8 mouse cellular contexts compared by ENCODE assay signal in genomic region chr1:132316625-132316994, GRCm38 (mm10). TPM values are rescaled to one million over a fixed set of nuclear protein-coding genes. Genes with fewer than 3 reads are reported as not detected.
A peak's percentile ranks its signal among the peaks of the same experiment; 100 is the strongest.
DNase-seq lines count a peak whose midpoint lies in the region; ATAC-seq and TF ChIP-seq lines count a peak whose summit lies in the region.
"Had no signal": no experiment of that assay in that cellular context is flagged by ENCODE, and none has a peak within 500 bp of the region (broad histone marks: within the 10 kb centered on the region; RNA-seq: fewer than 3 reads in every experiment).

No protein-coding gene starts in this region.

- peak overlapping the region; percentile 62 for H3K27ac ChIP-seq in testis, adult 2 months (ENCODE audit: control insufficient read depth, insufficient read depth, low read depth, low read length)
- peak overlapping the region; percentile 99 for H3K27ac ChIP-seq in forebrain, embryonic 13.5 days
- H3K27ac ChIP-seq in liver, embryonic 14.5 days: no peak overlapping the region

- H3K4me2 ChIP-seq in forebrain, embryonic 13.5 days: peak overlapping the region; percentile 87
- H3K4me2 ChIP-seq in liver, embryonic 14.5 days (ENCODE audit: low read depth): peak overlapping the region; percentile 70

- WGBS in forebrain, embryonic 13.5 days: 15% methylated on average over 7 of the region's 7 CpGs
- 26% methylated on average over 7 of the region's 7 CpGs for WGBS in liver, embryonic 14.5 days (ENCODE audit: insufficient replicate concordance)

- ATAC-seq in forebrain, embryonic 13.5 days: no peak
- no peak for ATAC-seq in liver, embryonic 14.5 days (ENCODE audit: insufficient read depth)

- DNase-seq in testis, postnatal 10 days (ENCODE audit: low spot score): no peak
- no peak for DNase-seq in liver, embryonic 14.5 days (ENCODE audit: low read depth in 3 of 3, low spot score in 3 of 3)
- DNase-seq in layer of hippocampus, postnatal 36 days: no peak
- no peak for DNase-seq in right cerebral cortex, postnatal 14 days
- no peak for DNase-seq in spleen, adult 12 weeks (ENCODE audit: low spot score)

- no peaks in the 10 kb centered on the region for H3K27me3 ChIP-seq in testis, adult 2 months (ENCODE audit: control insufficient read depth, insufficient read depth, low read length)
- no peaks in the 10 kb centered on the region for H3K27me3 ChIP-seq in forebrain, embryonic 13.5 days
- peaks cover 33% of the 10 kb centered on the region for H3K27me3 ChIP-seq in liver, embryonic 14.5 days (ENCODE audit: control insufficient read depth, insufficient read depth, low read length)

- no peak for TF ChIP-seq CTCF in testis, adult 2 months (IDR thresholded peaks at IDR 0.05; ENCODE audit: control insufficient read depth, insufficient read depth, insufficient replicate concordance, low read depth, low read length)
- no peak for TF ChIP-seq CTCF in liver, embryonic 14.5 days (IDR thresholded peaks at IDR 0.05; ENCODE audit: low read depth)

- H3K4me1 ChIP-seq in testis, adult 2 months (ENCODE audit: control insufficient read depth, insufficient read depth, low read length): peaks cover 18% of the 10 kb centered on the region
- peaks cover 61% of the 10 kb centered on the region for H3K4me1 ChIP-seq in forebrain, embryonic 13.5 days
- peaks cover 0 to 22% of the 10 kb centered on the region in 2 experiments; a peak in 2 of 4 replicates for H3K4me1 ChIP-seq in liver, embryonic 14.5 days (replicated peaks; ENCODE audit: control insufficient read depth in 2 of 2, insufficient read depth in 2 of 2, low read length in 1 of 2)

- TF ChIP-seq POLR2A in testis, adult 2 months (IDR thresholded peaks at IDR 0.05; ENCODE audit: control insufficient read depth, low read depth, low read length): no peak

- peak overlapping the region; percentile 90 for H3K9ac ChIP-seq in forebrain, embryonic 13.5 days
- no peak overlapping the region for H3K9ac ChIP-seq in liver, embryonic 14.5 days (replicated peaks)

- no peaks in the 10 kb centered on the region for H3K9me3 ChIP-seq in forebrain, embryonic 13.5 days (replicated peaks)
- H3K9me3 ChIP-seq in liver, embryonic 14.5 days (ENCODE audit: control insufficient read depth, low read length): no peaks in the 10 kb centered on the region

- no peak for TF ChIP-seq EP300 in liver, embryonic 14.5 days (IDR thresholded peaks at IDR 0.05; ENCODE audit: low read depth)

- H3K4me3 ChIP-seq in testis, adult 2 months (ENCODE audit: control insufficient read depth, low read depth, low read length): peak overlapping the region; percentile 88
- peak overlapping the region; percentile 81 for H3K4me3 ChIP-seq in forebrain, embryonic 13.5 days
- peak overlapping the region; percentile 43 to 55 for H3K4me3 ChIP-seq in liver, embryonic 14.5 days (ENCODE audit: insufficient read depth in 1 of 2, low read depth in 2 of 2, low read length in 2 of 2)

- H3K36me3 ChIP-seq in testis, adult 2 months (ENCODE audit: control insufficient read depth, insufficient read depth, low read length): no peaks in the 10 kb centered on the region
- peaks cover 5% of the 10 kb centered on the region for H3K36me3 ChIP-seq in forebrain, embryonic 13.5 days (ENCODE audit: poor library complexity, severe bottlenecking)
- no peaks in the 10 kb centered on the region for H3K36me3 ChIP-seq in liver, embryonic 14.5 days (replicated peaks; ENCODE audit: control insufficient read depth, insufficient read depth, low read depth)

RNA-seq across cellular contexts. Expression of gene Nuak2, which starts 0.7 kb away (rescaled TPM):
- 3.1 and 4.7 TPM in 2 replicates for polyA plus RNA-seq in testis, adult 2 months (2012; rRNA removed)
- polyA plus RNA-seq in forebrain, embryonic 13.5 days (2015; fragmentation: Nextera tagmentation; extraction: Ambion mirVana): 28.8 and 36.5 TPM in 2 replicates
- polyA plus RNA-seq in liver, embryonic 14.5 days (2012; rRNA removed): 1.0 and 1.2 TPM in 2 replicates
- 2.0 and 2.1 TPM in 2 replicates for polyA plus RNA-seq in liver, embryonic 14.5 days (2014; fragmentation: Nextera tagmentation; extraction: Ambion mirVana)
- 1 to 10 TPM in 1 of 2 experiments, under 1 TPM in 1; 0.63 to 1.1 TPM for total RNA-seq in layer of hippocampus, postnatal 36 days (2021)

RNA-seq across cellular contexts. Expression of gene Klhdc8a, which starts 18.2 kb away (rescaled TPM):
- polyA plus RNA-seq in testis, adult 2 months (2012; rRNA removed): 0.69 and 0.70 TPM in 2 replicates
- 1.2 and 1.6 TPM in 2 replicates for polyA plus RNA-seq in forebrain, embryonic 13.5 days (2015; fragmentation: Nextera tagmentation; extraction: Ambion mirVana)
- 0.01 and 0.04 TPM in 2 replicates for polyA plus RNA-seq in liver, embryonic 14.5 days (2012; rRNA removed)
- polyA plus RNA-seq in liver, embryonic 14.5 days (2014; fragmentation: Nextera tagmentation; extraction: Ambion mirVana): 0.03 and 0.13 TPM in 2 replicates
- total RNA-seq in layer of hippocampus, postnatal 36 days (2021): 1 to 10 TPM; 3.0 to 3.3 TPM
- total RNA-seq: common myeloid progenitor, adult 5-6 weeks had no signal
